Mouse (Mus musculus) cerebellum, adult 2 months (tissue): Measurements from ENCODE around the gene Gm28729.

ENCODE experiments used
- CTCF ChIP-seq: fragments of 200-500 bp; IDR thresholded peaks from 2 replicates; pipeline ENCODE4 v1.5.1; 2011; ENCODE audit warnings: low read depth, mild to moderate bottlenecking, control low read depth, low read length, moderate library complexity, borderline replicate concordance; ENCODE audit not compliant: insufficient read depth
- POLR2A ChIP-seq: fragments of 200-500 bp; IDR thresholded peaks from 2 replicates; pipeline ENCODE4 v1.6.1; 2011; ENCODE audit warnings: low read length, control low read depth, borderline replicate concordance; ENCODE audit not compliant: insufficient read depth

GRCm38 (mm10) chr9:96472356-96472755 is 52.7 kb downstream of the Gm28729 start:
- TF ChIP-seq CTCF (no peak), POLR2A (no peak)
